Mouse (Mus musculus) kidney, postnatal 36 days (tissue): Measurements from ENCODE around the gene Olfr508.
"Not testable (repeated sequence)": the region's sequence is repeated elsewhere in the genome, so short reads cannot be mapped to it uniquely, and the experiment has no call there.

Source experiments
- DNase-seq, 2 experiments: peaks; one replicate each; pipeline ENCODE4 v3.0.0; 2021 to 2022; ENCODE audit warnings: mixed read lengths in 2 of 2

Olfr508 gene

GRCm38 (mm10) chr7:108629694-108630093 is at the start of gene Olfr508:
Olfr508 (plus strand) TSS chr7:108629994.
- no peak for DNase-seq

- no peak for DNase-seq
These were observed 40.0 kb upstream of the Olfr508 start for GRCm38 (mm10) chr7:108589797-108590196.

- not testable (repeated sequence) for DNase-seq
These were observed 27.9 kb upstream of the Olfr508 start for GRCm38 (mm10) chr7:108601916-108602315.

GRCm38 (mm10) chr7:108610487-108610886 is 19.3 kb upstream of the Olfr508 start, which contains the start of gene Olfr506:
Olfr506 (plus strand) TSS chr7:108610787.
- DNase-seq, result no peak

GRCm38 (mm10) chr7:108614110-108614509 is 15.7 kb upstream of the Olfr508 start:
- no peak for DNase-seq

- DNase-seq, result not testable (repeated sequence)
These were observed 13.0 kb upstream of the Olfr508 start for GRCm38 (mm10) chr7:108616781-108617180.

- DNase-seq, result no peak
These were observed 8.3 kb upstream of the Olfr508 start, which contains the start of gene Olfr507 for GRCm38 (mm10) chr7:108621514-108621913. Olfr507 (plus strand) TSS chr7:108621814.

- no peak for DNase-seq
These were observed 22.0 kb downstream of the Olfr508 start, which contains the start of gene Olfr509 for GRCm38 (mm10) chr7:108651806-108652205. Olfr509 (minus strand) TSS chr7:108651906.

GRCm38 (mm10) chr7:108662419-108662818 is 32.6 kb downstream of the Olfr508 start:
- DNase-seq, result no peak

GRCm38 (mm10) chr7:108666118-108666517 is 36.3 kb downstream of the Olfr508 start, which contains the start of gene Olfr510:
Olfr510 (plus strand) TSS chr7:108666418.
- DNase-seq, result no peak

GRCm38 (mm10) chr7:108671058-108671457 is 41.3 kb downstream of the Olfr508 start:
- no peak for DNase-seq

- DNase-seq, result no peak
These were observed 49.1 kb downstream of the Olfr508 start for GRCm38 (mm10) chr7:108678886-108679285.
